Mouse (Mus musculus): Measurements from ENCODE around the gene Twsg1. TPM values are rescaled to one million over a fixed set of nuclear protein-coding genes. Genes with fewer than 3 reads are reported as not detected.

Twsg1 gene
- polyA plus RNA-seq, 1 experiment from 2014 or later: 87.5 TPM

GRCm38 (mm10) chr17:65905241-65905640 is 45.8 kb downstream of the Twsg1 start:
- DNase-seq (ENCODE audit: extremely low spot score, low spot score): no peak
- H3K36me3 ChIP-seq (replicated peaks): peaks cover 13% of the 10 kb centered on the region; the same call in 1 of the 2 replicates
- peaks cover 14% of the 10 kb centered on the region; the same call in 1 of the 2 replicates for H3K9me3 ChIP-seq
- H3K27ac ChIP-seq: no peak overlapping the region
- no peaks in the 10 kb centered on the region for H3K27me3 ChIP-seq (ENCODE audit: poor library complexity, severe bottlenecking)
- 82% methylated on average over 14 of the region's 14 CpGs for WGBS
- H3K4me3 ChIP-seq: no peak overlapping the region
- peaks cover 7% of the 10 kb centered on the region for H3K4me1 ChIP-seq

DNA sequence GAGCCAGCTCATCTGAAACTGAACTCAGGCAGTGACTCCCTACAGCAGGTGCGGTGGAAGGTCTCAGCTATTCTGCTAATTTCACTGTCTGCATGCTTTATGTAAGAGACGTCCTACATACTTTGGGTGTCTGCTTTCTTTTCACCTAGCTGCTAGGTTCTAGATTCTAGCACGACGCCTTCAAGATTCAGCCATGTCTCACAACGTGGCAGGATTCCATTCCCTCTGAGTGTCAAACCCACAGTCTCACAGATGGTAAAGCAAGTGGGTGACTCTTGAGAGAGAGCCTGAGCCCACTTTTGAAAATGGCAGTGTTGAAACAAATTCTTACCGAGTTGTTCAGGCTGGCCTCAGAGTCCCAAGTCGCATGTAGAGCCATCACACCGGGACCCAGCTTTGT is 47.2 kb downstream of the Twsg1 start:
- 94% methylated on average over 8 of the region's 8 CpGs for WGBS
- Histone ChIP-seq H3K27ac (no peak overlapping the region), H3K4me1 (peaks cover 7% of the 10 kb centered on the region), H3K36me3 (replicated peaks) (peaks cover 13% of the 10 kb centered on the region; the same call in 1 of the 2 replicates), H3K9me3 (peaks cover 14% of the 10 kb centered on the region; the same call in 1 of the 2 replicates), H3K27me3 (ENCODE audit: poor library complexity, severe bottlenecking) (no peaks in the 10 kb centered on the region), H3K4me3 (no peak overlapping the region)
- no peak for DNase-seq (ENCODE audit: extremely low spot score, low spot score)

DNA sequence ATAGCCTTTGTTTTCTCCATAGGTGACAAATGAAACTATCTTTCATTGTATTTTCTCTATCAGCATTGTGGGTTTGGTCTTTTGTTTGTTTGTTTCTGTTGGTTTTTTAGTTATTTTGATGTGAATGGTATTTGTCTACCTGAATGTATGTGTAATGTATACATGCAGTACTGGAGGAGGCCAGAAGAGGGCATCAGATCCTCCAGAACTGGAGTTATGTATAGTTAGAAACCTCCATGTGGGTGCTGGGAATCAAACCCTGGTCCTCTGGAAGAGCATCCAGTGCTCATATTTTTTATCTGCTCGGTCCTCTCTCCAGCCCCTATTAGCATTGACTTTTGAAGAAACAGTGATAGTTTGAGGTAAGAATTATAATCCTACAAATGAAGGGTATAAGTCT is 48.0 kb downstream of the Twsg1 start:
- no peak for DNase-seq (ENCODE audit: extremely low spot score, low spot score)
- H3K36me3 ChIP-seq (replicated peaks): peaks cover 13% of the 10 kb centered on the region; the same call in 1 of the 2 replicates
- H3K27me3 ChIP-seq (ENCODE audit: poor library complexity, severe bottlenecking): no peaks in the 10 kb centered on the region
- peaks cover 14% of the 10 kb centered on the region; the same call in 1 of the 2 replicates for H3K9me3 ChIP-seq
- H3K4me3 ChIP-seq: no peak overlapping the region
- H3K27ac ChIP-seq: no peak overlapping the region
- peaks cover 7% of the 10 kb centered on the region for H3K4me1 ChIP-seq
- 85% methylated on average over 1 of the region's 1 CpGs for WGBS

GRCm38 (mm10) chr17:65902281-65902680 is 48.7 kb downstream of the Twsg1 start:
- peaks cover 13% of the 10 kb centered on the region; the same call in 1 of the 2 replicates for H3K36me3 ChIP-seq (replicated peaks)
- H3K9me3 ChIP-seq: peaks cover 14% of the 10 kb centered on the region; the same call in 1 of the 2 replicates
- WGBS: 89% methylated on average over 6 of the region's 6 CpGs
- no peaks in the 10 kb centered on the region for H3K27me3 ChIP-seq (ENCODE audit: poor library complexity, severe bottlenecking)
- no peak overlapping the region for H3K27ac ChIP-seq
- no peak for DNase-seq (ENCODE audit: extremely low spot score, low spot score)
- H3K4me1 ChIP-seq: peaks cover 7% of the 10 kb centered on the region
- no peak overlapping the region for H3K4me3 ChIP-seq

DNA sequence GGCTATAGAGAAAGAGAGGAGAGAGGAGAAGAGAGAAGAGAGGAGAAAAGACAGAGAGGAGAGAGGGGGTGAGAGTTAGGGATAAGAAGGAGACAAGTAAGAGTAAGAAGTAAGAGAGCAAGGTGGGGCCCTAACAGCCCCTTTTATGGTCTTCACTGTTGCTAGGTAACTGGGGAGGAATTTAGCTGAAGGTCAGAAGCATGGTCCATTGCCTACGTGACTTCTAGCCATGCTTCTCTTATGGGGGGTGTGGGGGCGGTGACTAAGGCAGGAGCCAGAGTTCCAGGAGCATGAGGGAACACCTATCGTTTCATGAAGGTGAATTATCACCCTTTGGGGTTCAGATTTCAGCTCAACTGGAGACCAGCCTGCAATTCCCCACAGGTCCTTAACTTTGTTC is 55.0 kb downstream of the Twsg1 start:
- no peaks in the 10 kb centered on the region for H3K27me3 ChIP-seq (ENCODE audit: poor library complexity, severe bottlenecking)
- H3K27ac ChIP-seq: no peak overlapping the region
- no peaks in the 10 kb centered on the region for H3K36me3 ChIP-seq (replicated peaks)
- WGBS: 75% methylated on average over 3 of the region's 3 CpGs
- H3K9me3 ChIP-seq: no peaks in the 10 kb centered on the region
- no peak for DNase-seq (ENCODE audit: extremely low spot score, low spot score)
- no peaks in the 10 kb centered on the region for H3K4me1 ChIP-seq
- H3K4me3 ChIP-seq: no peak overlapping the region

DNA sequence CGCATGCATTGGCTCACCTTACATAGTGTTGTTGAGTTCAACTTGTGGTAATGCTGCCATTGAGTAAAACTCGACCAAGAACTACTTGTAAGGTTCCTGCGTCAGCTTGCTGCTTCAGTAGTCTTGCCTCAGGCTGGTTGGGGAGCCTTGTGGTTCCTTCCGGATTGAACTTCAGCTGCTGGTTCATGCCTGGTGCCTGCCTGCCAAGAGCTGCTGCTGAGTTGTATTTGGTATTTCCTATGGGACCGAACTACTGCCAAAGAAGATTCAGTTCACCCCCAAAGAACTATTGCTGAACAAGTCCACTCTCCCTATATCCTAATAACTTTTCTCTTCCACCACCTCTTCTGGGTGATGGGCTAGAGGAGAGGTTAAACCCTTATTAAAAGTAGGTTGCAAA is 61.5 kb downstream of the Twsg1 start:
- DNase-seq (ENCODE audit: extremely low spot score, low spot score): no peak
- Histone ChIP-seq H3K27me3 (ENCODE audit: poor library complexity, severe bottlenecking) (no peaks in the 10 kb centered on the region), H3K4me1 (peaks cover 16% of the 10 kb centered on the region), H3K4me3 (no peak overlapping the region), H3K36me3 (replicated peaks) (no peaks in the 10 kb centered on the region), H3K27ac (no peak overlapping the region), H3K9me3 (no peaks in the 10 kb centered on the region)
- WGBS: 81% methylated on average over 5 of the region's 5 CpGs

DNA sequence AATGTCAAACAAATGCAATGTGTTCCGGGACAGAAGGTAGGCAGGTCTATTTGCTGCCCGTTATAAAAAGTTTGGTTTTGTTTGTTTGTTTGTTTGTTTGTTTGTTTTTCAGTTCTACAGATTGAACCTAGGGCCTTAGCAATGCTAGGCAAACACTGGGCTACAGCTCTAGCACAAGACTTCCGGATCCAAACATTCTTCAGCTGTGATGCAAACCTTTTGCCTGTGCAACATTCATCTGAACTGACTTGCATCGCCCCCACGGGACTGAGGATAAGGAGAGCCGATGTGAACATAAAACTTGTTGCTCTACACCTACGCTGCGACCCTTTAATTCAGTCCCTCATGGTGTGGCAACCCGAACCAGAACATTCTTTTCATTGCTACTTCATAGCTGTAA is 64.5 kb downstream of the Twsg1 start:
- Histone ChIP-seq H3K36me3 (replicated peaks) (no peaks in the 10 kb centered on the region), H3K27me3 (ENCODE audit: poor library complexity, severe bottlenecking) (no peaks in the 10 kb centered on the region), H3K27ac (peak overlapping the region; percentile 94; the same call in 1 of the 2 replicates), H3K9me3 (no peaks in the 10 kb centered on the region), H3K4me3 (peak overlapping the region; percentile 73), H3K4me1 (peaks cover 30% of the 10 kb centered on the region)
- WGBS: 86% methylated on average over 9 of the region's 9 CpGs
- no peak for DNase-seq (ENCODE audit: extremely low spot score, low spot score)

DNA sequence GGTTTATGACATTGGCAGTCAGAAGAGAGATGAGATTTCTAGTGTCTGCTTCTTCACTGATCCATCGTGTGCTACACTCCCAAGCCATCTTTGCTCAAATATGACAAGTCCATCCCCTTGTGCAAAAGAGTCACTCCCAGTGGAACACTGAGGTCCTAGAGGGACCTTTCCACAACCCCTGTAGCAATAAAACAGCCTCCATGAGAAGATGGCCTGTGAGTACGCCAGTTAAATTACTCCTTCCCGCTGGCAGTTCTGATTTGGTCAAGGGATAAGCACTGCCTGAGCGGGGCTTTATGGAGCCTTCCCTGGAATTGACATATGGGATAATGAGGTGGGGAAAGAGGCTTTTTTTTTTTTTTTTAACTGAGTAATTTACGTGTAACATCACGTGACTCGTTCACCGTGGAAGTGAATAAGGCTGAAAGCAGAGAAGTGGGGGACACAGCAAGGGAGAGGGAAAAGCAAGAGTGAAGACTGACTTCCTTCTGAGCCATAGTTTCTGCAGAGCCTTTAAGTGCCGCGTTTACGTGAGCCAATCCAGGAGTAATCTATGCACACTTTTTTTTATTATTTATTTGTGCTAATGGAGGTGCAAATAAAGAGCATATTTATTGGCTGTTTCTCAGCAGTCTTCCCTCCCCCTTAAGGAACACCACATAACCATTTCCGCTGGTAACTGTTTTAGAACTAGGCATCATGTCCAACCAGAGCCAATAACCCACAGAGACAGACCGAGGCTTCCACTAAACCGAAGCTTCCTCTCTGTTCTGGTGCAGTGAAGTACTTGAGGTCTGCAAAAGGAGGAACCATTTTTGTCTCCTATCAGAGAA is 65.1 kb downstream of the Twsg1 start, which contains the start of gene Ralbp1:
Ralbp1 (minus strand) TSS at position 102 of the 833 bp plus-strand sequence.
- WGBS: 18% methylated on average over 14 of the region's 14 CpGs
- peak; percentile 27 for DNase-seq (ENCODE audit: extremely low spot score, low spot score)
- no peaks in the 10 kb centered on the region for H3K9me3 ChIP-seq

DNA sequence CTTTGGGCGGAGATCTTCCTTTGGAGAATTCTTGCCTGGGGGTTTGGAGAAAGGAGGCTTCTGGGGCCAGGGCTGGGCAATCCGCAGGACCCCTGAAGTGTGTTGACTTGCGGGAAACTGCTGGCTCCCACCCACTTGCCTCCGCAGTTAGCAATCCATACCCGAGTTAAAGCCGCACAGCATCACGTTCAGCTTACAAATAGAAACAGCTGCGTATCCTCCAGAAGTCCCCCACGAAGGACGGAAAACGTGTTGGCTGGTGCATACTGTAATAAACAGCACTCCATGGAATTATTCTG is 65.7 kb downstream of the Twsg1 start:
- H3K27ac ChIP-seq: peak overlapping the region; percentile 94
- H3K36me3 ChIP-seq (replicated peaks): no peaks in the 10 kb centered on the region
- H3K4me1 ChIP-seq: peaks cover 30% of the 10 kb centered on the region
- H3K4me3 ChIP-seq: peak overlapping the region; percentile 73
- DNase-seq (ENCODE audit: extremely low spot score, low spot score): no peak
- 0% methylated on average over 11 of the region's 11 CpGs for WGBS
- H3K27me3 ChIP-seq (ENCODE audit: poor library complexity, severe bottlenecking): no peaks in the 10 kb centered on the region
- no peaks in the 10 kb centered on the region for H3K9me3 ChIP-seq

More for the DNA sequence above, 65.1 kb downstream of the Twsg1 start, which contains the start of gene Ralbp1:
- Histone ChIP-seq H3K4me3 (peak within 1 kb of the TSS; percentile 73), H3K27ac (peak within 1 kb of the TSS; percentile 94), H3K27me3 (ENCODE audit: poor library complexity, severe bottlenecking) (no peaks in the 10 kb centered on the region), H3K36me3 (replicated peaks) (no peaks in the 10 kb centered on the region), H3K4me1 (peaks cover 30% of the 10 kb centered on the region)

DNA sequence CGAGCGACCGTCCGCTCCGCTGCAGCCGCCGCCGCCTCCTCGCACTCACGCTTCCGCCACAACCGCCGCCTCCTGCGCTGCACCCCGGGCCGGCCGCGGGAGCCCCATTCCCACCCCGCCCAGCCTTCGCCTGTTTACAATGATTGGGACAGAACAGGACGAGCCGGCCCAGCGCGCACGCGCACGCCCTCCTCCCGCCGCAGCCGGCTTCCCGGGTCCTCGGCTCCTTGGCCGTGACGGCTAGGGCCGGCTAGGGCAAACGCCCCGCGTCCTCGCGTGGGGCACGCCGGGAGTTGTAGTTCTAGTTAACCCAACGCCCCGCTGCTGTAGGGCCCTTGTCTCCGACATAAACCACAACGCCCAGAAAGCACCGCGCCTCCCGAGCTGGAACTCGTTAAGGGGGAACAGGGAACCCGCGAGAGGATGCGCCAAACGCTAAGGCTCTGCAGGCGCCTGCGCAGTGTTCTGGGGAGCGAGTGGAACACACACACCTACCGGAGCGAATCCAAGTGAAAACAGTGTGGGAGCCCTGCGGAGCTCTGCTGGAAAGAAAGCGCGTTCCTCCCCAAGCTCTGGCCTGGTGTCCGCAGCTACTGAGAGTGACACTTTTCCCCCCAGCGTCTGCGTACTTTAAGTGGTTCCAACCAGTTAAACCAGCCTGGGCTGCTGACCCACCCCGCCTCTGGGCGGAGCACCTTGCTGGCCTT is 66.2 kb downstream of the Twsg1 start:
- Histone ChIP-seq H3K4me1 (peaks cover 30% of the 10 kb centered on the region), H3K36me3 (replicated peaks) (no peaks in the 10 kb centered on the region), H3K27me3 (ENCODE audit: poor library complexity, severe bottlenecking) (no peaks in the 10 kb centered on the region), H3K9me3 (no peaks in the 10 kb centered on the region), H3K27ac (peak overlapping the region; percentile 94), H3K4me3 (peak overlapping the region; percentile 73)
- under 1% methylated on average over 66 of the region's 67 CpGs for WGBS
- DNase-seq (ENCODE audit: extremely low spot score, low spot score): peak; percentile 99

GRCm38 (mm10) chr17:65884061-65884669 is 66.9 kb downstream of the Twsg1 start:
- DNase-seq (ENCODE audit: extremely low spot score, low spot score): no peak
- no peaks in the 10 kb centered on the region for H3K9me3 ChIP-seq
- WGBS: 1% methylated on average over 56 of the region's 56 CpGs
- H3K36me3 ChIP-seq (replicated peaks): no peaks in the 10 kb centered on the region
- peak overlapping the region; percentile 94 for H3K27ac ChIP-seq
- no peaks in the 10 kb centered on the region for H3K27me3 ChIP-seq (ENCODE audit: poor library complexity, severe bottlenecking)
- H3K4me3 ChIP-seq: peak overlapping the region; percentile 73
- peaks cover 30% of the 10 kb centered on the region for H3K4me1 ChIP-seq

GRCm38 (mm10) chr17:65877026-65877425 is 74.0 kb downstream of the Twsg1 start:
- H3K36me3 ChIP-seq (replicated peaks): 0 out of 2 replicates have a peak, but pooled peaks cover 5% of the 10 kb centered on the region
- WGBS: 81% methylated on average over 6 of the region's 6 CpGs
- DNase-seq (ENCODE audit: extremely low spot score, low spot score): no peak
- H3K27ac ChIP-seq: no peak overlapping the region
- no peak overlapping the region for H3K4me3 ChIP-seq
- no peaks in the 10 kb centered on the region for H3K27me3 ChIP-seq (ENCODE audit: poor library complexity, severe bottlenecking)
- H3K9me3 ChIP-seq: no peaks in the 10 kb centered on the region
- peaks cover 8% of the 10 kb centered on the region for H3K4me1 ChIP-seq

All from forebrain, embryonic 10.5 days (tissue).